Mouse (Mus musculus): Measurements from ENCODE around the gene Dcaf10. TPM values are rescaled to one million over a fixed set of nuclear protein-coding genes. Genes with fewer than 3 reads are reported as not detected.

Gene Dcaf10
- total RNA-seq, 2 experiments from 2014 or later = 17.7 to 20.7 TPM

GRCm38 (mm10) chr4:45421519-45422260, 79.8 kb downstream of the Dcaf10 start:
- DNase-seq = no peak

DNA sequence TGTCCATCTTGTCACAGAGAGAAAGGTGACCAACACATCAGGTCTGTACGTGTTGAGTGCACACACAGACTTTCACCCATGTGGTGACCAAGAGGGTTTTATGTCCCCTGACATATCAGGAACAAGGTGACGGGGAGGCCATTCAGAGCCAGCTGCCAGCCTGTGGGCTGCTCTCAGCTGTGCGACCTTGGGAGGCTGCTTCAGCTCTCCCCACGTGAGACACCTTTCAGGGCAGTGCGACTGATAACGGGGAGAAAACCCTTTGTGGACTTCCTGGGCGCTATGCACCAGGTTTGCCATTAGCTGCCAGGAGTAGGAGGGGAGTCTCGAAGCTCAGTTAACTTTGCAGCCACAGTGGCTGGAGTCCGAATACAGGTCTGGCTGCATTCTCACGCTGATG, 80.7 kb downstream of the Dcaf10 start:
- no peak for DNase-seq

DNA sequence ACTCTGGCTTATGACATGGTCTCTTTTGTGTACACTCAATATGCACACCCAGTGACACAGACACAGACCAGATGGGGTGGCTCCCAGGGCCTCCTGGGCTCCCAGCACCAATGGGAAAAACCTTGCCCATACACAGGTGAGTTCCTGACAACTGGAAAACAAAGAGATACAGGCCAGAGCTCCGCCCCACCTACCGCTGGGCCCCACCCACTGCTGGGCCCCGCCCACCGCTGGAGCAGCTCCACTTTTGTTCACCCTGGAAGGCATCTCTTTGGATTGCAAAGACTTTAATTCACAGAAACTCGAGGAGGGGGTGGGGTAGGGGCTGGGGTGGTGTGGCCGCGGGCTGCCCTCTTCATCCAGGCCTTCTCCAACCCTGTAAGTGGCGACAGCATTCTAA, 81.5 kb downstream of the Dcaf10 start:
- DNase-seq = no peak

GRCm38 (mm10) chr4:45426724-45427457, 85.0 kb downstream of the Dcaf10 start:
- no peak for DNase-seq

Small RNAs within 50 kb of the gene (microRNA-seq; reads per million reads assigned to microRNA genes)
- 0 reads per million in 2 experiments for gene Gm25692

Other genes starting within 250 kb of the Dcaf10 start
- gene Tomm5, start 234.0 kb upstream of the Dcaf10 start, total RNA-seq (2021) = 10 to 100 TPM; 70.3 to 70.4 TPM
- 10 to 100 TPM; 14.4 to 15.9 TPM for gene Frmpd1, start 157.2 kb upstream of the Dcaf10 start, total RNA-seq (2021)
- 10 to 100 TPM; 13.9 to 17.4 TPM for gene Trmt10b, start 45.0 kb upstream of the Dcaf10 start, total RNA-seq (2021)
- gene Exosc3, start 631 bp downstream of the Dcaf10 start, total RNA-seq (2021) = 10 to 100 TPM; 14.4 to 14.6 TPM
- gene Slc25a51, start 66.7 kb downstream of the Dcaf10 start, total RNA-seq (2021) = 100 to 1,000 TPM; 141 to 149 TPM
- 10 to 100 TPM; 15.4 to 16.6 TPM for gene Shb, start 190.4 kb downstream of the Dcaf10 start, total RNA-seq (2021)